Mouse (Mus musculus) forebrain, embryonic 11.5 days (tissue): ENCODE measurements around the gene AC170998.1. TPM values are rescaled to one million over a fixed set of nuclear protein-coding genes. Genes with fewer than 3 reads are reported as not detected.

Experiments
- ATAC-seq: fragments of 200-750 bp; cut with Nextera tagmentation; replicated peaks from 2 replicates; pipeline ENCODE4 v1.8.0; 2017; ENCODE audit warnings: moderate TSS enrichment; ENCODE audit not compliant: low FRiP score
- DNase-seq: peaks from one replicate; pipeline ENCODE4 v3.0.0-alpha.2; 2017; ENCODE audit warnings: low spot score
- H3K27ac ChIP-seq: fragments of 300-500 bp; sonication (generic); 2 replicates; pipeline ENCODE4 v1.5.1; 2014; ENCODE audit warnings: low read depth, low read length
- H3K27me3 ChIP-seq: fragments of 300-500 bp; sonication (generic); 2 replicates; pipeline ENCODE4 v1.6.1; 2014; ENCODE audit warnings: mild to moderate bottlenecking, low read length, mixed read lengths; ENCODE audit not compliant: control insufficient read depth, insufficient read depth
- H3K36me3 ChIP-seq: fragments of 300-500 bp; sonication (generic); 2 replicates; pipeline ENCODE4 v1.6.1; 2014; ENCODE audit warnings: mild to moderate bottlenecking, low read length, moderate library complexity, mixed read lengths; ENCODE audit not compliant: control insufficient read depth, insufficient read depth
- H3K4me1 ChIP-seq: fragments of 300-500 bp; sonication (generic); replicated peaks from 2 replicates; pipeline ENCODE4 v1.6.1; 2014; ENCODE audit warnings: low read length, mixed read lengths; ENCODE audit not compliant: control insufficient read depth, insufficient read depth
- H3K4me2 ChIP-seq: fragments of 300-500 bp; sonication (generic); 2 replicates; pipeline ENCODE4 v1.6.1; 2014; ENCODE audit warnings: low read depth, mild to moderate bottlenecking, low read length, moderate library complexity, mixed read lengths; ENCODE audit not compliant: severe bottlenecking
- H3K4me3 ChIP-seq: fragments of 300-500 bp; sonication (generic); 2 replicates; pipeline ENCODE4 v1.5.1; 2014; ENCODE audit warnings: low read depth, low read length
- H3K9ac ChIP-seq: fragments of 300-500 bp; sonication (generic); 2 replicates; pipeline ENCODE4 v1.6.1; 2014; ENCODE audit warnings: low read length
- H3K9me3 ChIP-seq: fragments of 300-500 bp; sonication (generic); 2 replicates; pipeline ENCODE4 v1.6.1; 2016; ENCODE audit warnings: low read length, mixed read lengths; ENCODE audit not compliant: control insufficient read depth
- WGBS: fragments of 180-500 bp; shearing (Covaris S2); extraction: QIAGEN DNeasy Blood & Tissue Kit; methylation state at CpG from one replicate; pipeline ENCODE4 v1.1.7; 2014; 5-methylcytosine and 5-hydroxymethylcytosine counted together
- polyA plus RNA-seq: library from polyadenylated mRNA; unstranded; fragments of >200 nt; fragmentation: Nextera tagmentation; extraction: Ambion mirVana; gene quantifications from 2 replicates; pipeline ENCODE4 v1.2.1, GENCODE M21; 2014

AC170998.1 gene
- polyA plus RNA-seq, 1 experiment from 2014 or later, result 3.0 TPM

DNA sequence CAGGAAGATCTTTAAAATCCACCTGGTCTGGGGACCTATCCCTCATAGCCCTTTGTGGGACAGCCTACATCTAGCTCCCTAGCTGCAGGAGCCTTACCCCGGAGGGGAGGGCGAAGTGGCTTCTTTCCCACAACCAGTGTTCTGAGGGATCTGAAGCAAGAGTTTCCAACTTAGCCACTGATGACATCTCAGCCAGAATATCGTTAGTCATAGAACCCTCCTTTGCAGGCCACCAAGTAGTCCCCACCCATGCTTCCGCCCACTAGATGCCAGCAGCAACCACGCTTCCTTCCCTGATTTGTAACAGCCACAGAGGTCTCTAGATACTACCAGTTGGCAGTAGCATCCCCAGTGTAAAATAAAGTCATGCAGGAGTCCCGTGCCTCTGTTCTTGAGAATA is 24.7 kb downstream of the AC170998.1 start:
- Histone ChIP-seq H3K36me3 (no peaks in the 10 kb centered on the region; the same call in 1 of the 2 replicates), H3K27me3 (no peaks in the 10 kb centered on the region), H3K4me1 (no peaks in the 10 kb centered on the region), H3K9me3 (no peaks in the 10 kb centered on the region), H3K9ac (no peak overlapping the region), H3K27ac (no peak overlapping the region), H3K4me3 (no peak overlapping the region), H3K4me2 (no peak overlapping the region)
- no peak for DNase-seq
- 91% methylated on average over 6 of the region's 6 CpGs for WGBS
- ATAC-seq, result no peak

DNA sequence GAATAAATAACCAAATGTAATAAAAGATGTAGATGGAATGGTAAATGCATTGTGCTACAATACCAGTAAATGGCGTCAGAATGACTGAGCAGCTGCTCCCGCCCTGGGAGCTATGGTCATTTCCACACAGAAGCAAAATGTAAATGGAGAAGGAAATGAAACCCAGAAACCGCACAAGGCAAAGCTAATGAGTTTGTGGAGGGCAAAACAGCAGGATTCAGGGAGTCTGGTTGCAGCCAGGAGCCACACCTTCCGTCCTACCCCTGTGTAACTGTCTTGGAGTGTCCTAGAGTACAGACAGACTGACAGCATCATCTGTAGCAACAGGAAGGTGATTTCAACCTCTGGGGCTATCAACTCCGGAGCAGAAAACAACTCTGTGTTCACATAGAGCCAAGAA is 30.6 kb downstream of the AC170998.1 start:
- Histone ChIP-seq H3K9ac (no peak overlapping the region), H3K4me1 (no peaks in the 10 kb centered on the region), H3K4me3 (no peak overlapping the region), H3K27me3 (no peaks in the 10 kb centered on the region), H3K4me2 (no peak overlapping the region), H3K36me3 (no peaks in the 10 kb centered on the region), H3K27ac (no peak overlapping the region), H3K9me3 (no peaks in the 10 kb centered on the region)
- ATAC-seq, result no peak
- DNase-seq, result no peak
- WGBS, result 79% methylated on average over 5 of the region's 5 CpGs

DNA sequence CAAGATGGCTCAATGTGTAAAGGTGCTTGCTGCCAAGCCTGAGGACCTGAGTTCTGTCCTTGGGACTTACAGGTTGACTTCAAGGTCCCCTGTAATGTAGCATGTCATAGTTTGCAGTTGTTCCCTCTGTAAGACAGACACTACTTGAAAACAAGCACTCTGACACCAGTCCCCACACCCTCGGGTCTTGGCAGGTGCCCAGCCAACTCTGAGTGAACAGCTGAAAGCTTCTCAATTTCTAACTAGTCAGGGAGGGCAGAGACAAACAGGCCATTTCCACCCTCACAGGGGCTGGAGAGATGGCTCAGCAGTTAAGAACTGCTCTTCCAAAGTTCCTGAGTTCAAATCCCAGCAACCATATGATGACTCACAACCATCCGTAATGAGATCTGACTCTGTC is 31.6 kb downstream of the AC170998.1 start:
- Histone ChIP-seq H3K4me1 (no peaks in the 10 kb centered on the region), H3K4me2 (no peak overlapping the region), H3K9me3 (no peaks in the 10 kb centered on the region), H3K27ac (no peak overlapping the region), H3K36me3 (no peaks in the 10 kb centered on the region), H3K27me3 (no peaks in the 10 kb centered on the region), H3K9ac (no peak overlapping the region), H3K4me3 (no peak overlapping the region)
- no peak for ATAC-seq
- DNase-seq, result no peak
- 82% methylated on average over 2 of the region's 2 CpGs for WGBS

DNA sequence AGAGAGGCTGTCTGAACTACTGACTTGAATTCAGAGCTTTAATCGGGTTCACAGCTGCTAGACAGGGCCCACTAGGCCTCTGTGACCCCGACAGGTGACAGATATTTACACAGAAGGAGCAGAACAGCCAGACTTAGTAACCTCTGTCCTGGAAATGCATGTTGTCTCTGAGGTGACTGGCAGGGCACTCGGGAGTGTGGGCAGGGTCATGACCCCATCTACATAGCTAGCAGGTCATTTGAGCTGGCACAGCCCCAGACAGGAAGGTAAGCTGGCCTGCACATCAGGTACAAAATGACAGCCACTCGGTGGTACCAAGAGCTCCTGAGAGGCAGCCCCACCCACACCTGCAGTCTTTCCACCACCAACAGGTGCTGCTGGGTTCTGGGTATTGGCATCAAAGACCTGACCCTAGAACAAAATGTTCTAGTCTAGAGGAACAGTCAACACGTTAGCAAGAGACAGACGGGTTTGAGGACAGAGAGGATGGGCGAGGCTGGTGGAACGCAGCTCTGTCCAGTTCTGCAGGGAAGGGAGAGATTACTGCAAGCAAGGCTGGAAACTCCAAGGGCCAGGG is 34.9 kb downstream of the AC170998.1 start:
- H3K27ac ChIP-seq, result no peak overlapping the region
- WGBS, result 81% methylated on average over 8 of the region's 8 CpGs
- no peaks in the 10 kb centered on the region for H3K9me3 ChIP-seq

DNA sequence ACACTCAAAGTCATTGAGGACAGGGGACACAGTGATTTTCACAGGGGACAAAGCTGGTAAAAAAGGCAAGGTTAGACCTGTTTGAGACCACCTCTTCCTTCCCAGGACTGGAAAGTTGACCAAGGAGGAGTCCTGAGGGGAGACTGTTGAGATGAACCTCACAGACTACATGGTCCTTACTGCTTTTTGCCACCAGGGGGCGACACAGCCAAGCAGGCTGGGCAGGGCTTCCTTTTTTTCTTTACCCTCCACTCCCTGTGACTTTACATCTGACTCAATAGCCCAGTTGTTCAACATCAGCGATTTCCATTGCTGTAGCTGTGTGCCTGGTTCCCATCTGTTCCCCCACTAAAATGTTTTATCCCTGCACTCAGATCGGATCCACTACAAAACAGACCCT is 36.0 kb downstream of the AC170998.1 start:
- no peak overlapping the region for H3K4me3 ChIP-seq
- no peaks in the 10 kb centered on the region for H3K27me3 ChIP-seq
- H3K4me2 ChIP-seq, result no peak overlapping the region
- no peaks in the 10 kb centered on the region for H3K4me1 ChIP-seq
- H3K9ac ChIP-seq, result no peak overlapping the region
- 19% methylated on average over 3 of the region's 3 CpGs for WGBS
- DNase-seq (peak; percentile 83), ATAC-seq (no peak)
- H3K9me3 ChIP-seq, result no peaks in the 10 kb centered on the region
- H3K27ac ChIP-seq, result no peak overlapping the region
- H3K36me3 ChIP-seq, result no peaks in the 10 kb centered on the region

More for the DNA sequence above, 34.9 kb downstream of the AC170998.1 start:
- Histone ChIP-seq H3K4me1 (no peaks in the 10 kb centered on the region), H3K36me3 (no peaks in the 10 kb centered on the region), H3K4me3 (no peak overlapping the region), H3K27me3 (no peaks in the 10 kb centered on the region), H3K4me2 (no peak overlapping the region), H3K9ac (no peak overlapping the region)
- ATAC-seq, result no peak
- DNase-seq, result no peak

DNA sequence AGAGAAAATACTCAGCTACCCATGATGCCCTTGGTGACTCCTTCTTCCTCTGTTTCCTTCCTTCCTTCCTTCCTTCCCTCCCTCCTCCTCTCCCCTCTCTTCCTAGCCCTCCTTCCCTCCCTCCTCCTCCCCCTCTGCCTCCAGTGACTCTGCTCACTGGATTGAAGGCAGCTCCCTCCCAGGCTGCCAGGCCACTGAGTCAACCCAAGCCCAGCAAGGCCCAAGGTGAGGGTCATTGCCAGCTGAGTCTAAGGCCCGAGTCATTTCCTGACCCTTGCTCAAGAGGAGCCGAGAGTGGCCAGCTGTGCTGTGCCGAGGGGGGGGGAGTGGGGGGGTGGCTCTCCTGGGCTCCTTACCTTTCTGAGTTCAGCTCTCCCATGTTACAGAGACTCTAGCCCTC is 40.3 kb downstream of the AC170998.1 start:
- Histone ChIP-seq H3K4me3 (no peak overlapping the region), H3K9ac (no peak overlapping the region), H3K27ac (no peak overlapping the region), H3K4me2 (no peak overlapping the region), H3K36me3 (no peaks in the 10 kb centered on the region), H3K9me3 (no peaks in the 10 kb centered on the region), H3K4me1 (peaks cover 7% of the 10 kb centered on the region; the same call in 1 of the 2 replicates), H3K27me3 (peaks cover 24% of the 10 kb centered on the region)
- 69% methylated on average over 3 of the region's 3 CpGs for WGBS
- ATAC-seq (no peak), DNase-seq (no peak)

DNA sequence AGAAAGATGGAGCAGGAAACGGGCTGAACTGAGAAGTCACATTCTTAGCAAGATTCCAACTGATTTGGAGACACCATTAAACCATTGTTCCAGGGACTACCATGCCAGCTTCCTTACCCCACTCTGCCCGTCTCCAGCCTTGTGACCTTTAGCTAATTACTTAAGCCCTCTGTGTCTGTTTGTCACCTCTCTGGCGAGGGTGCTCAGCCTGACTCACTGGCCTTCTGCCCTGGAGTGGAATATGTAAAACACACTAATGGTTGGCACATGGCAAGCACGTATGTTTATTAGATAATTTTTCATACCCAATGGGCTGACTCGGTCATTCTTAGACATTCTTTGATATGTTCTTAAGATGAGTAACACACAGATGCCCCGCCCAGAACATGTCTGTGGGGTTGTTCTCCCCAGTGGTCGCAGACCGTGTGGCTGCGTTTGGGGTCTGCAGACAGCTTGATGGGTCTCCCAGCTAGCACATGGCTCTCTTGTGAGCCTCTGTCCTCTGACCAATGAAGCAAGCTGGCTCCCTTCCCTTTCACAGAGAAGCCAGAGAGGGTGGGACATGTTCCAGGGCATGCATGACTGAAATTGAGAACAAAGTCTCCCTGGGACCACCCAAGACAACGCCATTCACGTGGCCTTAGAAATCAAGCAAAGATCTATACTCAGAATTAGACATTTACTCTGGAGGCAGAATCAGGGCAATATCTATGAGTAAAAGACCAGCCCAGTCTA is 41.1 kb downstream of the AC170998.1 start:
- Histone ChIP-seq H3K4me1 (peaks cover 7% of the 10 kb centered on the region; the same call in 1 of the 2 replicates), H3K36me3 (no peaks in the 10 kb centered on the region), H3K4me3 (no peak overlapping the region), H3K9me3 (no peaks in the 10 kb centered on the region), H3K27ac (no peak overlapping the region), H3K9ac (no peak overlapping the region), H3K27me3 (peaks cover 24% of the 10 kb centered on the region), H3K4me2 (no peak overlapping the region)
- 79% methylated on average over 11 of the region's 11 CpGs for WGBS
- DNase-seq (no peak), ATAC-seq (no peak)

DNA sequence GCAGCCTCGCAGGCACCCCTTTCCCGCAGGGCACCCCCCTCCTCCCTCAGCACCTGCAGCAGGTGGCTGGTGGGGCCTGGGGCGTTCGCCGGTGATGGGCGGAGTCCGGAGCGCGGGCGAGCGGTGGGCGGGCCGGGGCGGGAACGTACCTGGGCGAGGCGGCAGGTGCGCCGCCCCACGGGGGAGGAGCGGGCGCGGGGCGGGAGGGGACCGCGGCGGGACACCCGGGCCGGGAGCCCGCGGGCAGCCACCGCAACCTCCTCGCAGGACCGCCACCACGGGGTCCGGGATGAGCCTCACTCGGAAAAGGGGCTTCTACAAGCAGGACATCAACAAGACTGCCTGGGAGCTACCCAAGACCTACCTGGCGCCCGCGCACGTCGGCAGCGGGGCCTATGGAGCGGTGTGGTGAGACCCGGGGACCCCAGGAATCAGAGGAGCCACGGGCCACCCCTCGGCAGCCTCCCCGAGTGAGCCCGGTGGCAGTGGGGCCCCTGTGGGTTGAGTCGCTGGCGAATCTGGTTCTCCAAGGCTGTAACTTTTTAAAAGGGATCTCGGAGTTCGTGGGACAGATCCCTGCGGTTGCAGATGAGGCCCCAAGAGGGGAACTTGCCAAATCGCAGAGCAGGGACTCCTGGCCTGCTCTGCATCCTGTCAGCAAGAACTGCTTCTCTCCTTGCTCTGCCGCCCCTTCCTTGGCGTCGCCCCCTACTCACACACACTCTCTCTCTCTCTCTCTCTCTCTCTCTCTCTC is 43.4 kb downstream of the AC170998.1 start, which contains the start of gene Mapk13:
Mapk13 (plus strand) TSS at position 177 of the 754 bp plus-strand sequence.
- WGBS, result 2% methylated on average over 54 of the region's 58 CpGs
- no peaks in the 10 kb centered on the region for H3K9me3 ChIP-seq
- peaks cover 7% of the 10 kb centered on the region; the same call in 1 of the 2 replicates for H3K4me1 ChIP-seq
- H3K27ac ChIP-seq, result no peak within 1 kb of the TSS
- peak; percentile 62 for DNase-seq
- peak within 1 kb of the TSS; percentile 35 for H3K4me3 ChIP-seq
- H3K36me3 ChIP-seq, result no peaks in the 10 kb centered on the region
- no peak for ATAC-seq
- peak within 1 kb of the TSS; percentile 36 for H3K9ac ChIP-seq
- peaks cover 24% of the 10 kb centered on the region for H3K27me3 ChIP-seq
- peak within 1 kb of the TSS; percentile 69 for H3K4me2 ChIP-seq
